Mouse (Mus musculus) layer of hippocampus, postnatal 36 days (tissue): ENCODE data around the gene Cntfr. TPM values are rescaled to one million over a fixed set of nuclear protein-coding genes. Genes with fewer than 3 reads are reported as not detected.

Experiments
- DNase-seq, 2 experiments: peaks; one replicate each; pipeline ENCODE4 v3.0.0; 2022
- total RNA-seq, 2 experiments: library from RNA; stranded (reverse); gene quantifications; 2 replicates each; pipeline ENCODE4 v1.2.3; 2021

The Cntfr gene
- total RNA-seq, 2 experiments from 2014 or later: 90.8 to 97.6 TPM

GRCm38 (mm10) chr4:41677006-41677629 lies 19.8 kb downstream of the Cntfr start:
- DNase-seq: no peak

- no peak for DNase-seq
Observed at GRCm38 (mm10) chr4:41676248-41677005, 20.5 kb downstream of the Cntfr start.

GRCm38 (mm10) chr4:41673186-41673585 lies 23.7 kb downstream of the Cntfr start:
- DNase-seq: no peak

GRCm38 (mm10) chr4:41672522-41672963 lies 24.3 kb downstream of the Cntfr start:
- DNase-seq: no peak

- DNase-seq: no peak
Observed at GRCm38 (mm10) chr4:41671963-41672480, 24.9 kb downstream of the Cntfr start.

- DNase-seq: no peak
Observed at GRCm38 (mm10) chr4:41671500-41671899, 25.4 kb downstream of the Cntfr start.

- DNase-seq: no peak
Observed at GRCm38 (mm10) chr4:41670836-41671235, 26.1 kb downstream of the Cntfr start.

GRCm38 (mm10) chr4:41666646-41667045 lies 30.2 kb downstream of the Cntfr start:
- DNase-seq: no peak

GRCm38 (mm10) chr4:41665009-41665675 lies 31.7 kb downstream of the Cntfr start:
- no peak for DNase-seq

GRCm38 (mm10) chr4:41664533-41664932 lies 32.4 kb downstream of the Cntfr start:
- no peak for DNase-seq

- no peak for DNase-seq
Observed at GRCm38 (mm10) chr4:41663614-41664013, 33.3 kb downstream of the Cntfr start.

GRCm38 (mm10) chr4:41662723-41663122 lies 34.2 kb downstream of the Cntfr start:
- DNase-seq: no peak

GRCm38 (mm10) chr4:41660851-41661430 lies 35.9 kb downstream of the Cntfr start:
- DNase-seq: no peak

GRCm38 (mm10) chr4:41659556-41659955 lies 37.3 kb downstream of the Cntfr start:
- no peak for DNase-seq

- no peak for DNase-seq
Observed at GRCm38 (mm10) chr4:41658566-41659384, 38.1 kb downstream of the Cntfr start.

GRCm38 (mm10) chr4:41655525-41655924 lies 41.4 kb downstream of the Cntfr start:
- no peak for DNase-seq

- peak in 1 of 2 experiments; percentile 48 for DNase-seq
Observed at GRCm38 (mm10) chr4:41654217-41654616, 42.7 kb downstream of the Cntfr start.

GRCm38 (mm10) chr4:41653730-41654129 lies 43.2 kb downstream of the Cntfr start:
- DNase-seq: no peak

GRCm38 (mm10) chr4:41653296-41653695 lies 43.6 kb downstream of the Cntfr start:
- peak; percentile 54 to 66 for DNase-seq

GRCm38 (mm10) chr4:41648627-41649026 lies 48.3 kb downstream of the Cntfr start:
- DNase-seq: no peak

- no peak for DNase-seq
Observed at GRCm38 (mm10) chr4:41648157-41648556, 48.7 kb downstream of the Cntfr start.

- no peak for DNase-seq
Observed at GRCm38 (mm10) chr4:41645488-41645887, 51.4 kb downstream of the Cntfr start.
